Mouse (Mus musculus) forebrain, embryonic 16.5 days (tissue): Measurements from ENCODE around the gene Tent5c. TPM values are rescaled to one million over a fixed set of nuclear protein-coding genes. Genes with fewer than 3 reads are reported as not detected.
"Not testable (repeated sequence)": the region's sequence is repeated elsewhere in the genome, so short reads cannot be mapped to it uniquely, and the experiment has no call there.

Source experiments
- ATAC-seq: fragments of 200-750 bp; cut with Nextera tagmentation; 2 replicates; pipeline ENCODE4 v1.8.0; 2017; ENCODE audit warnings: mild to moderate bottlenecking, moderate library complexity
- H3K27ac ChIP-seq: fragments of 300-500 bp; sonication (generic); 2 replicates; pipeline ENCODE4 v1.5.1; 2014; ENCODE audit warnings: low read length, control low read depth
- H3K27me3 ChIP-seq: fragments of 300-500 bp; sonication (generic); replicated peaks from 2 replicates; pipeline ENCODE4 v1.6.1; 2014; ENCODE audit warnings: low read length; ENCODE audit not compliant: control insufficient read depth, insufficient read depth
- H3K36me3 ChIP-seq: fragments of 300-500 bp; sonication (generic); 2 replicates; pipeline ENCODE4 v1.6.1; 2014; ENCODE audit not compliant: control insufficient read depth, insufficient read depth
- H3K4me1 ChIP-seq: fragments of 300-500 bp; sonication (generic); replicated peaks from 2 replicates; pipeline ENCODE4 v1.6.1; 2014; ENCODE audit warnings: low read length; ENCODE audit not compliant: control insufficient read depth, insufficient read depth
- H3K4me2 ChIP-seq: fragments of 300-500 bp; sonication (generic); 2 replicates; pipeline ENCODE4 v1.6.1; 2014; ENCODE audit warnings: mild to moderate bottlenecking, low read length, control low read depth
- H3K4me3 ChIP-seq: fragments of 300-500 bp; sonication (generic); replicated peaks from 2 replicates; pipeline ENCODE4 v1.5.1; 2014; ENCODE audit warnings: mild to moderate bottlenecking, low read length, control low read depth
- H3K9ac ChIP-seq: fragments of 300-500 bp; sonication (generic); replicated peaks from 2 replicates; pipeline ENCODE4 v1.6.1; 2014; ENCODE audit warnings: low read depth, low read length, control low read depth
- H3K9me3 ChIP-seq: fragments of 300-500 bp; sonication (generic); 2 replicates; pipeline ENCODE4 v1.6.1; 2016; ENCODE audit warnings: low read length; ENCODE audit not compliant: control insufficient read depth
- WGBS: fragments of 180-500 bp; shearing (Covaris S2); extraction: QIAGEN DNeasy Blood & Tissue Kit; methylation state at CpG from one replicate; pipeline ENCODE4 v1.1.7; 2014; 5-methylcytosine and 5-hydroxymethylcytosine counted together
- polyA plus RNA-seq: library from polyadenylated mRNA; unstranded; fragments of >200 nt; fragmentation: Nextera tagmentation; extraction: Ambion mirVana; gene quantifications from 2 replicates; pipeline ENCODE4 v1.2.1, GENCODE M21; 2015

Gene Tent5c
- polyA plus RNA-seq, 1 experiment from 2014 or later, result 3.5 TPM

DNA sequence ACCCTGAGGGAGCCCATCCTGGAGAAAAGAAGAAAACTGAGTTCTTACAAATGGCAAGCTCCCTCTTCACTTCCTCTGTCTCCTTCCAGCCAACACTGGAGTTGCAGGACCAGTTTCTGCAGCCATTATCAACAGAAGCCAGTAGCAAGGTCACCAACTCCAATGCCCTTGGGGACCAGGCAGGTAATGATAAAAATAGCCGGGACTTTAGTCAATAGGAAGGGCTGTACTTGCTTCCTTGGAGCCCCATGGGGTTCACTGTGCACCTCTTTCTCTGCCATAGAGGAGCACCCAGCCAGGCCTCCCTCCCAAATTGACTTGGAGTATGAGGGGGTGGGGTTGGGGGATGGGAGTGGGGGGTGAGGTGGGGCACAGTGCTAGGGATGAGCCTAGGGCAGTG is 70.7 kb downstream of the Tent5c start:
- 75% methylated on average over 1 of the region's 1 CpGs for WGBS
- H3K9ac ChIP-seq, result no peak overlapping the region
- H3K27me3 ChIP-seq, result no peaks in the 10 kb centered on the region
- no peak overlapping the region for H3K27ac ChIP-seq
- H3K4me2 ChIP-seq, result no peak overlapping the region; the same call in 1 of the 2 replicates
- no peaks in the 10 kb centered on the region for H3K36me3 ChIP-seq
- H3K4me3 ChIP-seq, result no peak overlapping the region
- ATAC-seq, result no peak
- peaks cover 9% of the 10 kb centered on the region for H3K4me1 ChIP-seq
- H3K9me3 ChIP-seq, result no peaks in the 10 kb centered on the region

DNA sequence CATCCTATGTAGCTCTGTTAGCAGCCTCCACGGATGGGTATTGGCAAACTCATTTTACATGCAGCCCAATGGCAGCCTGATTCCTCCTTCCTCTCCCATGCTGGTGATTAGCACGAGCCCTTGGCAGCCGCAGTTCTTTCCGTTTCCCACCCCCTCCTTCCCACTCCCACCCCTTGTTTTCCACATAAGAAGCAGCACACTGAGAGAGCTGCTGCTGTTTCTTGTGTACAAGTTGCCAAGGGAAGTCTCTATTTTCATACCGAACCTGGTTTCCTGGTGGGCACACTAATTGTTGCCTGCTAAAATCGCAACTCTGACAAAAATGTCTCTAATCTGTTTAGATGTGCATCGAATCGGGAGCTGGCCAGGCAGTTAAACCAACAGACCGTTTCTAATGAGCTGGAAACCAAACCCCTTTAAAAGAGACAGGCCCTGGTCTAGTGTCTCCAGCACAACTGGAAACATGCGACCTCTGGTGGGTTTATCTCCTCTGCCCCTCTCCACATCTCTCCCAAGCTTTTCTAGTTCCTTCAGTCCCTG is 71.3 kb downstream of the Tent5c start:
- Histone ChIP-seq H3K27me3 (no peaks in the 10 kb centered on the region), H3K4me1 (peaks cover 9% of the 10 kb centered on the region), H3K9me3 (no peaks in the 10 kb centered on the region), H3K9ac (no peak overlapping the region), H3K4me2 (peak overlapping the region; percentile 46), H3K4me3 (peak overlapping the region; percentile 21), H3K36me3 (no peaks in the 10 kb centered on the region), H3K27ac (no peak overlapping the region)
- peak; percentile 88 for ATAC-seq
- WGBS, result 4% methylated on average over 10 of the region's 10 CpGs

DNA sequence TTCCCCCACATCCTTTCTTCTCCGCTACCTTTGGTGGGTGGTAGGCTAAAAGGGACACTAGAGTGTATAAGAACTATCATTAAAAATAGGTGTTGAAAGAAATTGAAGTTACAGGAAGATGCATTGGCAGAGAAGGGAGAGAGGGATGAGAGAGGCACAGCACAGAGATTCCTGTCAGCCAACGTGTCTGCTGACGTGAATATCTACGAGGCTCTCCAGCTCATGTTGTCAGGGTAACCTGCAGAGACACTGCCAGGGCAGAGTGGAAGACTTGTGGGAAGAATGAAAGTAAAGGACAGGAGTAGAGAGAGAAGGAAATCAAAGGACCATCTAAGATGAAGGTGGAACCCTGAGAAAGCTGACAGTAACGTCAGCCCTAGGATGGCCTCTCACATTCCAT is 73.5 kb downstream of the Tent5c start:
- Histone ChIP-seq H3K4me1 (peaks cover 9% of the 10 kb centered on the region), H3K27me3 (no peaks in the 10 kb centered on the region), H3K36me3 (no peaks in the 10 kb centered on the region), H3K27ac (no peak overlapping the region), H3K9ac (no peak overlapping the region), H3K4me3 (no peak overlapping the region), H3K9me3 (no peaks in the 10 kb centered on the region), H3K4me2 (no peak overlapping the region)
- 82% methylated on average over 5 of the region's 5 CpGs for WGBS
- no peak for ATAC-seq

DNA sequence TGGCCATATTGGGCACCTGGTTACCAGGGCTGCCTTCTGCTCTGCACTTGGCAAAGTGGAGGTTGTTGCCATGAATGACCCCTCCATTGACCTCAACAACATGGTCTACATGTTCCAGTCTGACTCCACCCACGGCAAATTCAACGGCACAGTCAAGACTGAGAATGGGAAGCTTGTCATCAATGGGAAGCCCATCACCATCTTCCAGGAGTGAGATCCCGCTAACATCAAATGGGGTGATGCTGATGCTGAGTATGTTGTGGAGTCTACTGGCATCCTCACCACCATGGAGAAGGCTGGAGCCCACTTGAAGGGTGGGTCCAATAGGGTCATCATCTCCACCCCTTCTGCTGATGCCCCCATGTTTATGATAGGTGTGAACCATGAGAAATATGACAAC is 75.5 kb downstream of the Tent5c start:
- H3K36me3 ChIP-seq, H3K4me2 ChIP-seq, H3K27ac ChIP-seq, H3K9ac ChIP-seq, H3K27me3 ChIP-seq, H3K4me1 ChIP-seq, H3K4me3 ChIP-seq, ATAC-seq, H3K9me3 ChIP-seq: not testable (repeated sequence)
- 98% methylated on average over 3 of the region's 3 CpGs for WGBS

DNA sequence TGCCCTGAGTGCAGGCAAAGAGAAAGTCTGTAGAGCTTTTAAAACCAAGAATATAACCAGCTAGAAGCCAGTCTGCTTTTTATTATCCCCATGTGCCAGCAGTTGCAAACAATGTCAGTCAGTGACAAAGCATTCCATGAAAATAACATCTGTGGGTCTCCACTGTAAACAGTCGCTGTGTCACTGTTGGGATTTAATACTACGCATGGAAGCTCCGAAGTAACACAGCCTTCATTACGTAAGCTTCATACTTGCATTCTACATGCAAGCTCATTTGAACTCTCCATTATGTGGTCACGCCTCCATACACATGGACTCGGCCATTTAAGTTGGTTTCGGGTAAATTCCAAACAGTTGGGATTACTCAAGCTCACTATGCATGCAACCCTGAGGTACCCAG is 77.2 kb downstream of the Tent5c start:
- Histone ChIP-seq H3K27ac (no peak overlapping the region), H3K9me3 (no peaks in the 10 kb centered on the region), H3K4me3 (no peak overlapping the region), H3K4me2 (no peak overlapping the region), H3K9ac (no peak overlapping the region), H3K4me1 (no peaks in the 10 kb centered on the region), H3K36me3 (no peaks in the 10 kb centered on the region), H3K27me3 (no peaks in the 10 kb centered on the region)
- WGBS, result 88% methylated on average over 7 of the region's 7 CpGs
- ATAC-seq, result no peak

DNA sequence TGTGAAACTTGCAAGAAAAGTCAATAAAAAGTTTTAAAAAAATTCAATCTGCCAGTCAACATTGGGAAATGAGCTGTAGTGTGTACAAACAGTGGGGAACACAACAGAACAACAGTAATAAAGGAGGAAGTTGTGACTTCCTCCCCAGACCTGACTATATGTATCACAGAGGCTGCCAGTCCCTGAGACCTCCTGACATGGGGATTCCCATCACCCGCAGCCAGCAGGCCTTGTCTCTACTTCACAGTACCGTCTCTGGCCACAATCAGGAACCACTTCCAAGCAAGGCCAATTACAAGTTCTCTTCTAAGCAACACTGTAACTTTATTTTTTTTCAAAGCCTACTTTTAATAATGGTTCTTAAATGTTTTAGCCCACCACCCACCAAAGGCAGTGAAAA is 79.8 kb downstream of the Tent5c start:
- no peak overlapping the region for H3K4me2 ChIP-seq
- no peaks in the 10 kb centered on the region for H3K9me3 ChIP-seq
- no peak overlapping the region for H3K4me3 ChIP-seq
- ATAC-seq, result no peak
- no peaks in the 10 kb centered on the region for H3K27me3 ChIP-seq
- 90% methylated on average over 2 of the region's 2 CpGs for WGBS
- no peak overlapping the region for H3K9ac ChIP-seq
- no peaks in the 10 kb centered on the region for H3K4me1 ChIP-seq
- H3K27ac ChIP-seq, result no peak overlapping the region
- no peaks in the 10 kb centered on the region for H3K36me3 ChIP-seq

DNA sequence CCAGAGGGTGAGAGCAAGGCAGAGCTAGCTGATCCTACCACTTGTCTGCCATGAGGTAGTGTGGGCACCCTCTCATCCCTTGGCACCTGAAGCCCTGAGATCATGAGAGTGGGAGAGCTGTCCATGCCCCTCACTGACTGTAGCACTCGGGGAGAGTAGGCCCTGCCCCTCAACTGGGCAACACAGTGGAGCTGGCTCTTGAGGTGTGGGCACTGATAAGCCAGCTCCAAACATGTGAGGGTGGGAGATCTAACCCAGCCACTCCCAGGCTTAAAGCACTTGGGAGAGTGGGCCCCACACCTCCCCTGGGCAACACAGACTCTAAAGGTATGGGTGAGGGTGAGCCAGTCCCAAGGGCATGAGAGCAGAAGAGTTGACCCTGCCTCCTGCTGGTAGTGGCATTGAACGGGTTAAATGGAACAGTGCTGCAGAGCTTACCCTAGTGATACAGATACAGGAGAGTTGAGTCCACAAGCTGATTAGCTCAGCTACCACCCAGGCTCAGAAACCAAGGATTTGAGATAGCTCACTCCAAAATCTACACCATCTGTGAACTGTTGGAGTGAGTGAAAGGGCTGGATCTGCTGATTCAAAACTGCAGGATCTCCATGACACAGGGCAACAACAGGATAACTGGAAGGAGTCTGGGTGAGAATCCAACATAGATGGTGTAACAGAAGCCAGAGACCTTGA is 80.6 kb downstream of the Tent5c start:
- Histone ChIP-seq H3K4me2 (no peak overlapping the region), H3K27me3 (no peaks in the 10 kb centered on the region), H3K9me3 (no peaks in the 10 kb centered on the region), H3K27ac (no peak overlapping the region), H3K36me3 (no peaks in the 10 kb centered on the region), H3K4me1 (no peaks in the 10 kb centered on the region), H3K9ac (no peak overlapping the region), H3K4me3 (no peak overlapping the region)
- no peak for ATAC-seq
- 84% methylated on average over 2 of the region's 2 CpGs for WGBS

DNA sequence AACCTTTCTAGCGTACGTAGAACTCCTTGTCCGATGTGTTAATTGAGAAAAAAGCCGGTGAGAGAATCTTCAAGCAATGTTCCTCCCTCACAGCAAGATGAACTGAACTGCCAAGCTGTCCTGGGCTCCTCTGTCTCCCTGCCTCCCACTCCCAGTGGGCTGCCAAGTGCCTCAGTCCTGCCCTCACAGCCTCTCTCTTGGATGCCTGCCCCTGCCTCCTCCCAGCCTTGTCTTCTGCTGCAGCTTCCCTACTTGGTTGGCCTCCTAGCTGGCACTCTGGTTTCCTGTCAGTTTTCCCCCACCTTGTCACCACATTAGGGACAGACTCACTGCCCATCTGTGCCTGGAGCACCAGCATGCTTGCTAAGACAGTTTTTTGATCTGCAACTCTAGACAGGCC is 86.5 kb downstream of the Tent5c start:
- 78% methylated on average over 4 of the region's 4 CpGs for WGBS
- Histone ChIP-seq H3K27ac (no peak overlapping the region), H3K27me3 (no peaks in the 10 kb centered on the region), H3K9ac (no peak overlapping the region), H3K4me3 (no peak overlapping the region), H3K4me1 (no peaks in the 10 kb centered on the region), H3K9me3 (no peaks in the 10 kb centered on the region), H3K4me2 (no peak overlapping the region), H3K36me3 (no peaks in the 10 kb centered on the region)
- no peak for ATAC-seq
